Mouse (Mus musculus) layer of hippocampus, adult 8-10 months (tissue): ENCODE measurements around the gene Apoa2. TPM values are rescaled to one million over a fixed set of nuclear protein-coding genes. Genes with fewer than 3 reads are reported as not detected.

Experiments used
- DNase-seq, 2 experiments: peaks; one replicate each; pipeline ENCODE4 v3.0.0; 2022; ENCODE audit warnings: low spot score in 2 of 2
- total RNA-seq, 4 experiments: library from RNA; stranded (reverse); gene quantifications; 2 replicates each; pipeline ENCODE4 v1.2.4; 2022

The Apoa2 gene
- 1 to 10 TPM; 1.9 to 3.1 (median 2.5) TPM for total RNA-seq

DNA sequence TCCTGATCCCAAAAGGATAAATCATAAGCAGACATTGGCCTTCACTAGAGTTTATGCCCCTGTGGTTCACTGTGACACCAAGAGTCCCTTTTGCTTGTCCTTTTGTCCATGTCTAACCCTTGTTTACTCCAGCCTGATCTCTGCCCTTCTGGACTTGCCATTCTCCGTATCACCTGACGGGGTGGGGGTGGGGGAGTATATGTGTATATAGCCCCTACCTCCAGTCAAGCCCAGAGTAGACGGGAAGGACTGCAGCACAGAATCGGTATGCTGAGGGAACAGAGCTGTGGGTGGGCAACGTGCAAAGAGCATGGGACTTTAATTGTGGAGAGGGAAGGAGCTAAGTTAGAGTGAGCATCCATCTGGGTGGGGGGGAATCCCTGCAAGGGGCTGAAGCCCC lies at the start of gene Apoa2:
Gene Apoa2 (plus strand): TSS at position 198 of the 400 bp plus-strand sequence.
- no peak for DNase-seq

DNA sequence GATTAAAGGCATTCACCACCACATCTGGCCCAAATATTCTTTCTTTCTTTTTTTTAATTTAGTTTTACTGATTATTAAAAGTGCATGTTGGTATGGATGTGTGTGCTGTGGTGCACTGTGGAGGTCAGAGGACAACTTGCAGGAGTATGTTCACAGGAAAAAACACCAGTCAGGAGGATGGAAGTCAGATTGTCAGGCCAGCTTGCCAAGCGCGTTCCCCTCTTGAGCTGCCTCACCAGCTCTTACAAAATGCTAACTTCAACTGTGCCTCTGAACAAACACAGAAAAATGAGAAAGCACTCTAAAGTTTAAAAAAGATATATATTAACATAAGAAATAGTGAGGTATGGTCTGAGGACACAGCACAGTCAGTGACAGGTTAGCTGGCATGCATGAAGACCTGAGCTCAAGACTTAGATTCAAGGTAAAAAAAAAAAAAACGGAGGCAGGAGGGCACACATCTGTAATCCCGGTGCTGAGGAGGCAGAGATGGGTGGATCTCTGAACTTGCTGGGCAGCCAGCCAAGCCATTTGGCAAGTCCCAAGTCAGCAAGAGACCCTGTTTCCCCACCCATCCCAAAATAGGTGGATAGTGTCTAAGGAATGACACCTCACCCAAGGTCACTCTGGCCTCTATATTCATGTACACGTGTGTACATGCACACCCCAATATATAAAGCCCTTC lies 45.2 kb upstream of the Apoa2 start:
- no peak for DNase-seq

DNA sequence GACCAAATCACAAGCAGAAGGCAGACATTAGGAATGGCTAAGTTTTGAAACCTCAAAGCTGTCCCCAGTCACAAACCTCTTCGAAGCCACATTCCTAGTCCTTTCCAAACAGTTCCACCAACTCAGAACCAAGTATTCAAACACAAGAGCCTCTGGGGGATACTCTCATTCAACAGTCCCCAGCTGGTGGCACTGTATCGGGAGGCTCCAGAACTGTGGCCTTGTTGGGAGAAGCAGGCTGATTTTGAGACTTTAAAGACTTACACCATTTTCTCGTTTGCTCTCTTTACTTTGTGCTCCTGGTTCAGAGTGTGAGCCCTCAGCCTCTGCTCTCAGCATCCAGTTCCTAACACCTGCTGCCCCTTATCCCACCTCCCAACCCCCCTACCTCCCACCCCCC lies 41.8 kb upstream of the Apoa2 start:
- DNase-seq, result no peak

DNA sequence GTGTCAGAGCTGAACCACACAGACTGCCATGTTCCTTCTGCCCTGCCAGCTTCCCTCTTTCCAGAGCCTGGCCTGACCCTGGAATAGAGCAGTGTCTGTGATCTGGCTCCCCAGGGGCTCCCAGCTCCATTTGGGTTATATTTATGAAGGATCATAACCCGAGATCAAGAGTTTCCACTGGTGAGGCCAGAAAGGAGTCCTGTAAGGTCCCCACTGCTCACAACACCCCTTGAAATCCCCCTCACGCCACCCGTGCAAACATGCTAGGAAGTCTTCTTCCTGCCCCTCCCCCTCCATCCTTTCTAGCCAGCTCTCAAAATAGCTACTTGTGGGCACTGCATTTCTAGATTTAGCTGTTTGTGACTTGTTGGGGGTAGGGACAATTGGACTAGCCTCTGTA lies 41.2 kb upstream of the Apoa2 start:
- DNase-seq, result no peak

DNA sequence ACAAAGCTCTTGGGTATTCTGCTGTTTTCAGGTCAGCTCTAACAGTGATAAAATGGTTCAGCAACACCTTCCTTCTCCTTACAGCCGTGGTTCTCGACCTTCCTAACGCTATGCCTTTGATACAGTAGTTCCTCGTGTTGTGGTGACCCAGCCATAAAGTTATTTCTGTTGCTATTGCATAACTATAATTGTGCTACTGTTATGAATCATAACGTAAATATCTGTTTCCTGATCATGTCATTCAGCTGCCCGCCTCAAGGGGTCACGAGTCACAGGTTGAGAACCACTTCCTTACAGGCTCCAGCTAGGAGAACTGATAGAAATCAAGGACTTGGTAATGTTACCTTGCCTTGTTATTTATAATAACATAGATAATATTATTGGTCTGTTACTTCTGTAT lies 40.5 kb upstream of the Apoa2 start:
- DNase-seq, result no peak

DNA sequence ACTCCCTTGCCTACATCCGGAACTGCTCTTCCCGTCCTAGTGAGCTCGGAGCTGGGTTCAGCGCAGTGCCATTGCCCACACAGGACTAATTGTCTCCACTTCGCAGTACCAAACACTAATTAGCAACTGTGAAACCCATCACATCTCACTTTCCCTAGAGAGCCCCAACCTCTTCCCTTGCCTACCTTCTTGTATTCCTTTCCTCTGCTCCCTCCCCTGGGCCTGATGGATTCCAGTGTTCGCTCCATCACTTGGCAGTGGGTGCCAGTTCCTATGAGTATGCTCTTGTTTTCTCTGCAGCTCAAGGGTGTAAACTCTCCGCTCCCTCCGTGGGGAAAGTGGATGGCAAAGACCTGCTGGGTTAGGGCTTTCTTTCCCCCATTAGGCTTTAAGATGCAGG lies 39.2 kb upstream of the Apoa2 start:
- no peak for DNase-seq

DNA sequence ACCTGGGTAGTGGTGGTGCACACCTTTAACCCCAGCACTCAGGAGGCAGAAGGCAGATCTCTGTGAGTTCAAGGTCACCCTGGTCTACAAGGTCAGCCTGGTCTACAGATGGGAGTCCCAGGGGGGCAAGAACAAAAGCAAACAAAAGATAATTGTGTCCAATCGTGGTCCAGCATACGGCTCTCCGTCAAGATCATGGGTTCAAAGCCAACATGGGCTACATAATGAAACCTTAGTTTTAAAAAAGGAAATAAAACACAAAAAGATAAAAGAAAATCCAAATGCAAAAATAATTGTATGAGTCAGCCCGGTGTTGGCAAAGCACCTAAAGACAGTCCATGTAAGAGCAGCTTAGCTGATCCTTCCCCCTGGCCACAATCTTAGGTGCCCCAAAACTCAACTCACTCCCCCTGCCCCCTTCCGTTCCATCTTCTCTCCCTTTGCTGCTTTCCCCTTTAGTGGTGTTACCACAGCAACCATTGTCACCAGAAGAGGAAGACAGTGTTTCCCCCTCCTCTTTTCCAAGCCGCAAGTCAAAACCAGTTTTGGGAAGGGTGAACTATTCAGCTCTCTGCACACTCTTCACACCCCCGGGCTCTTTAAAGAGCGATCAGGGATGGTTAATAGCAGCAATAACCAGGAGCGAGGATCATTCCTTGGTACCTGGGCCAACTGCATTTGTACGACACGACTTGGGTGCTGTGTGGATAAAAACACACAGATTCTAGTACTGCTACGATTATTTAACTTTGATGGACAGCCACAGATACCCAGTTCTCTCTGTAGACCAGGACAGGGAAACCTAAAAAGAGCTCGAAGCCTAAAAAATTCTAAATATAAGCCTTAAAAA lies 36.8 kb upstream of the Apoa2 start:
- no peak for DNase-seq

DNA sequence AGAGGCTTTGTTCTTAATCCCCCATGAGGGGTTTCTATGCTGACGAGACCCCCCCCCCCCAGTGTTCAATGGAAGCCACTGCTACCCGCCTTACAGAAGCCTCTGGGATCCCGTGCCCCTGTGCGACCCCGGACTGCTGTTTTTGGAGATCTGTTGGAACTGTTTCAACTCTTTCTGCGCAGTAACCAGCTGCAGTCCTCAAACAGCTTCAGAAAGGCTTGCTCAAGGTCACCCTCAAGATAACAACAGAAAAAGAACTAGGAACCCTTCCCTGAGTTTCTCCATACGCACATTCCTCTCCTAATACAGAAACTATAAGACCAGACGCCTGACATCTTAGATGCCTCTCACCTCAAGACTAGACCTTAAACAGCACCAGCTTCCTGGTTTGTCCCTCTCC lies 35.8 kb upstream of the Apoa2 start:
- no peak for DNase-seq

DNA sequence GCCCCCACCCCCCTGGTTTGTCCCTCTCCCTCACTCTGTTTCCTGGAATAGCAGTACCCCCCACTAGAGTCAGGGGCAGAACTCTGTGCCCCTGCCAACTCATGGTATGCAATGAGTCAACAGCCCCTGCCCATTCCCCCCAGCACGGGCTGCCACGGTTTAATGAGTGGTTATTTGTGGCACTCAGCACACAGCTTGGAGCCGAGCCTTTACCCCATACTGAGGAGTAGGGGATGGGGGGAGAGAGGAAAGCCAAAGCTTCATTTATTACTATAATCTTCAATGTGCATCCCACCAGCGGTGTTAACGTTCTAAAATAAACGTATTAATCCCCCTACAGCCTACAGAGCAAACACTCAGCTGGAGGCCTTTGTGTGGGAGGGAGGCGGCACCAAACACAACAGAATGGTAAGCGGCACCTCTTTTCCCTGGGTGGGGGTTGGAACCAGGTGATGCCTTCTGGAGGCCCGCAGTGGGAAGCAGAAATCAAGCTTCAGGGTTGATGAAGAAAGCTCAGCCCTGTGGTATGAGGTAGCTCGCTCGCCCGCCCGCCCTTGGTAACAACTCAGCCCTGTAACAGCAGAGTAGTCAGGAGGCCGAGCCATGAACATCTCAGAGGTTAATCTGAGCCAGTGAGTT lies 35.3 kb upstream of the Apoa2 start:
- DNase-seq, result no peak

DNA sequence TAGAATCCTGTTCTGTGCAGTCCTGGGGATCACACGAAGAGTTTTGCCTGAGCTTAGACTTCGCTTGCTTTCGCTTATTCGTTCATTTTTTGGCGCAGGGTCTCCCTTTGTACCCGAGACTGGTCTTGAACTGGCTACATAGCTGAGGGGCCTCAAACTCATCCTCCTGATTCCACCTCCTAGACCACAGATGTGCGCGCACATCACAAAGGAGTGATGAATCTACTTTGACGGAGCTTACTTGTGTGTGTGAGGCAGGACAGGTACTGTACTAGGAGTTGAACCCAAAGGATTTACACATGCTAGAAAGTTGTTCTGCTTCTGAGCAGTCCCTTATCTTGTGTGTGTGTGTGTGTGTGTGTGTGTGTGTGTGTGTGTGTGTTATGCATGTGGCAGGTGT lies 34.0 kb upstream of the Apoa2 start:
- DNase-seq, result no peak

DNA sequence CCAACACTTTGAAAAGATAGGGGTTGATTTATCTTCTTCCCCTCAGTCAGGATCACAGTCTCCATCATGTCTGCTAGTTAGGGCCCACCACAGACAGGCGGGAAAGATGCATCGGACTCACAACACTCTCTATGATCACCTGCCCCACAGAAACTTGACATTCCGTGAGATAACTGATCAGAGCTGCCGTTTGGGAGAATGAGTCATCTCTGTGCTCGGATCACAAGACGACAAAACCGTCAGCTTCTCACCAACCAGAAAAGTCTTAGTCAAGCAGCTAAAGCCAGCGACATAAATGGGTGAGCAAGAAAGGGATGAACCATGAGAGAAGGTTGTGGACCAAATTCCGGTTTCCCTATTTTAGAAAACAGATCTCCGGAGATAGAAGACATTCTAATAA lies 32.6 kb upstream of the Apoa2 start:
- no peak for DNase-seq

DNA sequence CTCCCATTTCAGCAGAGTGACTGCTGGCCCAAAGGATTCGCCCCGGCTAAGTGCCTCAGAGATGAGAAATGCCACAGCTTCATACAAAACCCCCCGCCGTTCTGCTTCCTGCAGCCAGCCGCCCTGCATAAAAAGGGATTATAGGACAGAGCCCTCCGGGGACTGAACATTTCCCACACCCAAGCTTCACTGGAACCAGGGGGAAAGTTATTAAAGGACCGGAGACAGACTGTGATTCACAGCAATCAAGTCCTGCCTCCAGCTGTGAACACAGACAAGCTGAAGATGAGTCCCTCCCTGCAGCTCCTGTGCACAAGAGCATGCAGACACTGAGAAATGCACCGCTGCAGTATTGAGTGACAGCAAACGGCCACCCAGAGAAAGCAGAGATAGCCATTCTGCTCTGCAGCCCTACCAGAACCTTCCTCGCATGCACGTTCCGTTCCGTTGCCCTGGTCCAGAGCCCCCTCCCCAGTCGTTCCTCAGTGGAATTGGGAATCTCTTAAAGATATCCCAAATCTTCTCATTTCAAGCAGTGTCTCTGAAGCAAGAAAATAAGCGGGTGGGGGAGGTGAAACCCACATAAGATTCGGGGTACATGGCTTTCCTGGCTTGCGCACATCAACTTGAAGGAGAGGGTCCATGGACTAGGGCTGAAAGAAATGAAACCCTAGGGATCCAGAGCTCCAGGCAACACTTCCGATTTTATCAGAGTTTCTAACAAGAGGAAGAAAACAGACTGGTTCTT lies 31.6 kb upstream of the Apoa2 start:
- no peak for DNase-seq

DNA sequence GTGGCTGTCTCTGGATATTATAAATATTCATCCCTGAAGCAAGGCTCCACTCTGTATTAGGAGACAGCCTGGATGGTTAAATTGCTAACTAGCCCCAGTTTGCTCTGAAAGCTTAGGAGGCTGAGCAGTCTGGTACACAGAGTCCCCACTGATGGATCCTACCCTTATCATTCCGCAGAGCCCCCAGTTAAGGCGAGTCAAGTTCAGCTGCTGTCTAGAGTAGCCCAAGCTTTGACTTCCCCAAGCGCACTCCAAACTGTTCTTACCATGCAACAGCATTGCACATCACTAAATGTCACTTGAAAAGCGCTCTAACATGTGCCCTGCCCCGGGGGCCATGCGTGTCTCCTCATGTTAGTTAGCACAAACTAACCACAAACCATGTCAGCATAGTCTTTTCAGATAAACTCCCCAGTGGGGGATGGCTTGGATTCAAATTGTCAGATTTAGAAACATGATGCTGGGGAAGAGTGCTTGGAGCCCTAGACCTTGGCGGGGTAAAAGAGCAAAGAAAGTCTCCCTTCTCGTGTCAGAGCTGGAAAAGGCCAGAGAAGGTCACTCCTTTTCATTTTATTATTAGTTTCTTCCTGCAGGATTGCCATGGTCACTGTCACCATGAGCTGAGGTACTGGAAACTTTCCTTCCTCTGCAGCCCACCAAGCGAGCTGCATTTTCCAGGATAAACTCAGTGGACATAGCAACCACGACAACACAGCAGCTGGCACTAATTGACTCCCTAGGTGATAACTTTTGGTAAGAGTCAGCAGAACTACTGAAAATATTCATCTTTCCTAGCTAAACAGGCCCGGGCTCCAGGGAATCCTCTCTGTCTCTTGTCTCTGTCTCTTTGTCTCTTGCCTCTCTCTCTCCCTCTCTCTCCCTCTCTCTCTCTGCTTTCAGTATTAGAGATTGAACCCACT lies 30.7 kb upstream of the Apoa2 start:
- DNase-seq, result no peak

DNA sequence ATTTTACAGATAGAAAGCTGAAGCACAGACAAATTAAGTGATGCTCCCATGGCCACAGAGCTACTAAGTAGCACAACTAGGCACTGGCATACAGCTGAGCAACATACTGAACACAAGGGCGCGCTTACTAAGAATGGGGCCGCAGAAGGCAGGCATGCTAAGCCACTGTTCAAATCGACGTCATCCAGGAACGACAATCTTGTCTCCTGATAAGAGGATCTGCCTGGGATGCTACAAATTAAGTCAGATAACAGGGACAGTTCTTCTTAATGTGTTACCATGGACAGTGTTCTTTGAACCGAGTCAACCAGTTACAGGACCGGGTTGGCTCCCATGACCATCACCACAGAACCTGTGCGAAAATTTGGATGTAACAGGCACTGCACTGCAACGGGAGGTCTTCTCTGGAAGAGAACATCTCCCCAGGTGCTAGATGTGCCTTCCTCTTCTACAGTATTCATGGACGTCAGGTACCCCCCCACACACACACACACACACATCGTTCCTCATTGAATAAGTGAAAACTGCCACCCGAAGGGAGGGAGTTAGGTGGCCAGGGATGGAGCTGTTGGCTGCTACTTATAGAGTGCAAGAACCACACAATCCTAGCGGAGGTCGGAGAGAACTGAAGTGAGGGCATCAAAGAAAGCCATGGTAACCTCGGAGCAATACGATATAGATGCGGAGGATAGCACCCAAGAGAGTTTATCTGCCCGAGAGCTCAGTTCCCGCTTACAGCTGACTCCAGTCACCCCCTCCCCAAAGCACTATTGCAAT lies 29.6 kb upstream of the Apoa2 start:
- no peak for DNase-seq

DNA sequence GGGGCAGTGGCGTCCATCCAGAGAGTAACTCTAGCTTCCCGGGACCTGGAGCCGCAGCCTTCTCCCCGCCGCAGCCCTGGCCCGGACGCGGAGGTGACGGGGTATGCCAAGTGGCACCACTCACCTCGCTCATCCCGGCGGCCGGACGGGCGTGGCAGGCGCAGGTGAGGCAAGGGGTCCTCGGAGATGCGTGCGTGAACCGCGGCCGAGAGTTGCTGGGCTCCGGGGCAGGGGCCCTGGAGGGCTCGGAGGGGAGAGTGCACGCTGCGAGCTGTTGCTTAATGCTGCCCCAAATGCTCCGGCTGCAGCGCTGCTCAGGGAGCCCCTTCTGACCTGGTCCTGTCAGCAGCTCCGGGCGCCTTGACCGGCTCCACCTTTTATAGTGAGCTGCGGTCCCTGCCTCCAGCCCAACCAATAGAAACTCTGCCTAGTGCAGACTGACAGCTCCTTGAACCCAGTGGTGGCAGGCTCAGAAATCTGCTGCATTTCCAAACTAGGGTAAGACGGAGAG lies 28.9 kb upstream of the Apoa2 start, which contains the start of gene Pcp4l1:
Gene Pcp4l1 (minus strand): TSS at position 382 of the 511 bp plus-strand sequence.
- DNase-seq, result peak; percentile 25 to 34

DNA sequence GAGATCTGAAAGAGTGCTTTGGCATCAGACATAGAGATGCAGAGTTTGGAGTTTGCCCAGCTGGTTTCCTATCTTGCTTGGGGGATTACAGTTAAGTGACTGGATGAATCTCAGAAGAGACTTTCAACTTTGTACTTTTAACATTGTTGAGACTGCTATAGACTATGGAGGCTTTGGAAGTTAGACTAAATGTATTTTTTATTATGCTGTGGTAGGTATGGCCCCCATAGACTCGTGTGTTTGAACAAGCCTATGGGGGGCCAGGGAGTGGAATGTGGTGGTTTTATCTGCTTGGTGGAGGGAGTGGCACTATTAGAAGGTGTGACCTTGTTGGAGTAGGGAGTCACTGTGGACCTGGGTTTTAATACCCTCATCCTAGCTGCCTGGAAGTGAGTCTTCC lies 25.3 kb upstream of the Apoa2 start:
- no peak for DNase-seq

DNA sequence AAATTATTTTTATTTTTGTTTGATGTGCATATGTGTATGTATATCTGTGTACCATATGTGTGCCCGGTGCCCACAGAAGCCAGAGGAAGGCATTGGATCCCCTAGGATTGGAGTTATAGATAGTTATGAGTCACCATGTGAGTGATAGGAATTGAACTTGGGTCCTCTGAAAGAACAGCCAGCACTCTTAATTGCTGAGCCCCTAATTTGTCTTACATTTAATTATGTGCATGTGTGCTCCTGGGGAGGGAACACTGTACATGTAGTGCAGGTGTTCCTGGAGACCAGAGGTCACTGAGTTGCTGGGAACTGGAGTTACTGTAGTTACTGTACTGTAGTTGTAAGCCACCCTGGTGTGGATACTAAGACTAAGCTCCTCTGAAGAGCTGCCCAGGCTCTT lies 24.1 kb upstream of the Apoa2 start:
- no peak for DNase-seq

DNA sequence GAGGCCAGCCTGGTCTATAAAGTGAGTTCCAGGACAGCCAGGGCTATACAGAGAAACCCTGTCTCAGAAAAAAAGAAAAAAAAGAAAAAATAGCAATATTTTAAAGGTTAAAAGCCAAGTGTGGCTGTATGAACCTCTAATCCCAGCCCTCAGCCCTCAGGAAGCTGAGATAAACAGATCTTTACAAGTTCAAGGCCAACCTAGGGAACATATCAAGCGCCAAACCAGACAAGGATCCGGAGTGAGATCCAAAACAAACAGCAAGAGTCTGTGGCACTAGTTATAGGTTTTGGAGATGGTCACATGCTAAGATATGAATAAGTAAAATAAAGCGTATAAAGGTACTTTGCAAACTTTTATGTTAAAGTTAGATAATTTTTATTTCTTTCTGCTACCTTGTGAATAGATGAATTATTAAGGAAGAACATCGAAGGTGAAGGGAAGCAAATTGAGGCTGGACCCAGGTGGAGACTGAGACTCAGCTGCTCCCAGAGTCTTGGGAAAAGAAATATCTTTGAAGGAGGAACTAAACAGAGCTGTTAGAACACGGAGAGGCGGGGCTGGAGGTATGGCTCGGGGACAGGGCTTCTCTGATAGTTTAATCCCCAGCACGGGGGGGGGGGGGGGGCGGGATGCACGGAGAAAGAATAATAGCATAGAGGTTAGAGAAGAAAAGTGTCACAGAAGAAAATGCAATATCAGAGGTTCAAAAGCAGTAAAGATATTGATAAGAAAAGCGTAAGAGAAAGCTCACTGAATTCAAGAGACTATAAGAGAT lies 21.2 kb upstream of the Apoa2 start:
- no peak for DNase-seq

DNA sequence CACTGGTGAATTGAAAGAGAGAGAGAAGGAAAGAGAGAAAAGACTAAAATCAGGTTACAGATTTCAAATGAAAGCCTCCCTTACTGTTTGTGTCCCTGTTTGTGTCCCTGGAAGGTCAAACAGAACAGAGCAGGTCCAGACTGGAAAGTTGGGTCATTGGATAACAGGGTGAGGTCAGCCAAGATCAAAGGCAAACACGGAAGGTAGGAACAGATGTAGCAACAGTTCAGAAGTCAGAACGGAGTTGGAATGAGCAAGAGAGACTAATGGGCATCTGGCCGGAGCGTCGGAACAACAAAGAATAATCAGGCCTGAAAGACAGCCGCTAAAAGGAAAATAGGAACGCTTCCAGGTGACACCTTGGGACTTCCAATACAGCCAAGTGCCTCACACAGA lies 20.6 kb upstream of the Apoa2 start:
- no peak for DNase-seq
